Mouse (Mus musculus) cerebellum, adult 2 months (tissue): ENCODE data around the gene Fgfr2.

ENCODE experiments used
- CTCF ChIP-seq: fragments of 200-500 bp; IDR thresholded peaks from 2 replicates; pipeline ENCODE4 v1.5.1; 2011; ENCODE audit warnings: low read depth, mild to moderate bottlenecking, control low read depth, low read length, moderate library complexity, borderline replicate concordance; ENCODE audit not compliant: insufficient read depth
- POLR2A ChIP-seq: fragments of 200-500 bp; IDR thresholded peaks from 2 replicates; pipeline ENCODE4 v1.6.1; 2011; ENCODE audit warnings: low read length, control low read depth, borderline replicate concordance; ENCODE audit not compliant: insufficient read depth

DNA sequence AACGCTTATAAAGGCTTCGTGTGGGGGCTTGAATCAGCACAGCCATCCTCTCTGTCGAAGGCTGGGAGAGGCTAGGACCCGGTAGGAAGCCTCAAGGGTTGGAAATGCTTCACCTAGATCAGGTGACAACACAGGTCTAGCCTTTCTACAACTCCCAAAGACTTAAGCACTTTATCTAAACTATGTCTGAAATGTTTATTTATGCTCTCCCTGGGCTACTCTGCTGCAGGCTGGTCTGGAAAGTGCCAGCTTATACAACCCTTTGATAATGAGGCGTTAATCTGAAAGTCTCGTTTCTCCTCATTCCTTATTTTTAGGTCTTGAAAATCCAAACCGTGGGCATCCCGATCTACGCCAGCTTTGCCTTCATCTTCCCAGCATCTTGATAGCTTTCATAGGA is 2299.2 kb downstream of the Fgfr2 start:
- TF ChIP-seq CTCF (no peak), POLR2A (no peak)
